23 mouse cellular contexts compared by ENCODE assay signal in the genomic region with DNA sequence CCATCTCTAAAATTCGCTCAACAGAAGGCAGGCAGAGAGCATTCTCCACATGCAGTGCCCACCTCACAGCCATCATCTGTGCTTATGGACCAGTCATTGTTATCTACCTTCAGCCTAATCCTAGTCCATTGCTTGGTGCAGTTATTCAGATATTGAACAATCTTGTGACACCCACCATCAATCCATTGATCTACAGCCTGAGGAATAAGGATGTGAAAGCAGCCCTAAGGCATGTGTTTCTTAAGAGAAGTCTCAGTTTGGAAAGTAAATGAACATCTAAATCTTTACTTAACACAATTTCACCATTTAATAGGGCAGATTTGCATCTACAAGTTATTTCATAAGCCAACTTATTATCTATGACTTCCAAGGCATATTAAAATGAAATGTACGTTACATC. TPM values are rescaled to one million over a fixed set of nuclear protein-coding genes. Genes with fewer than 3 reads are reported as not detected.
DNase-seq lines count a peak whose midpoint lies in the region; ATAC-seq lines count a peak whose summit lies in the region.
"Had no signal": no experiment of that assay in that cellular context is flagged by ENCODE, and none has a peak within 500 bp of the region (broad histone marks: within the 10 kb centered on the region; RNA-seq: fewer than 3 reads in every experiment).

No protein-coding gene starts in this region.

- DNase-seq in right cerebral cortex, postnatal 36 days (ENCODE audit: low spot score in 2 of 2): no peak
- DNase-seq in adrenal gland, postnatal 36 days: no peak
- DNase-seq: adrenal gland, adult 2 months; adrenal gland, adult 8-10 months; adrenal gland, postnatal 10 days; adrenal gland, postnatal 14 days; adrenal gland, postnatal 25 days; B cell, adult 2 months; cerebellum, adult 11 months; cerebellum, adult 11-12 months; cerebellum, adult 18-20 months; cerebellum, adult 2 months had no signal

- ATAC-seq in granulocyte monocyte progenitor cell, adult 5-6 weeks (replicated peaks; ENCODE audit: poor library complexity, severe bottlenecking): peak; percentile 58; the same call in 1 of the 2 replicates
- ATAC-seq in megakaryocyte, adult 5-6 weeks (ENCODE audit: poor library complexity, severe bottlenecking): peak; percentile 62; the same call in 1 of the 2 replicates
- ATAC-seq: activated CD4-positive, CD25-positive, alpha-beta regulatory T cell, adult 4 months; CD4-positive, CD25-positive, alpha-beta regulatory T cell, adult 4 months; Patski had no signal

RNA-seq across cellular contexts. Expression of gene Olfr963, which starts 2.7 kb away (rescaled TPM):
- not detected in 2 replicates for total RNA-seq in granulocyte monocyte progenitor cell, adult 5-6 weeks (2014; fragmentation: Nextera tagmentation)
- not detected in 2 replicates for total RNA-seq in granulocyte monocyte progenitor cell, adult 5-6 weeks (2017)
- total RNA-seq in megakaryocyte, adult 5-6 weeks (2015): not detected in 2 replicates
- not detected in 2 replicates for total RNA-seq in megakaryocyte, adult 5-6 weeks (2017)
- not detected for total RNA-seq in adrenal gland, postnatal 36 days (2021)
- total RNA-seq: adrenal gland, adult 18-20 months; adrenal gland, adult 2 months; adrenal gland, adult 8-10 months; adrenal gland, postnatal 10 days; adrenal gland, postnatal 14 days; adrenal gland, postnatal 25 days; adrenal gland, postnatal 4 days; CH12.LX; ES-E14; G1E; MEL had no signal

RNA-seq across cellular contexts. Expression of gene Olfr961, which starts 24.8 kb away (rescaled TPM):
- total RNA-seq in granulocyte monocyte progenitor cell, adult 5-6 weeks (2014; fragmentation: Nextera tagmentation): not detected in 2 replicates
- not detected in 2 replicates for total RNA-seq in granulocyte monocyte progenitor cell, adult 5-6 weeks (2017)
- total RNA-seq in megakaryocyte, adult 5-6 weeks (2015): 0.13 TPM in 1 of 2 replicates, not detected in the other
- not detected in 2 replicates for total RNA-seq in megakaryocyte, adult 5-6 weeks (2017)
- not detected for total RNA-seq in adrenal gland, postnatal 36 days (2021)
- total RNA-seq: adrenal gland, adult 18-20 months; adrenal gland, adult 2 months; adrenal gland, adult 8-10 months; adrenal gland, postnatal 10 days; adrenal gland, postnatal 14 days; adrenal gland, postnatal 25 days; adrenal gland, postnatal 4 days; CH12.LX; ES-E14; MEL had no signal

RNA-seq across cellular contexts. Expression of gene Olfr149, which starts 37.2 kb away (rescaled TPM):
- not detected in 2 replicates for total RNA-seq in granulocyte monocyte progenitor cell, adult 5-6 weeks (2014; fragmentation: Nextera tagmentation)
- total RNA-seq in granulocyte monocyte progenitor cell, adult 5-6 weeks (2017): not detected in 2 replicates
- not detected in 2 replicates for total RNA-seq in megakaryocyte, adult 5-6 weeks (2015)
- not detected in 2 replicates for total RNA-seq in megakaryocyte, adult 5-6 weeks (2017)
- total RNA-seq in adrenal gland, postnatal 36 days (2021): not detected
- total RNA-seq: adrenal gland, adult 18-20 months; adrenal gland, adult 2 months; adrenal gland, adult 8-10 months; adrenal gland, postnatal 10 days; adrenal gland, postnatal 14 days; adrenal gland, postnatal 25 days; adrenal gland, postnatal 4 days; CH12.LX; ES-E14; G1E; MEL had no signal

RNA-seq across cellular contexts. Expression of gene Olfr965, which starts 41.4 kb away (rescaled TPM):
- total RNA-seq in granulocyte monocyte progenitor cell, adult 5-6 weeks (2014; fragmentation: Nextera tagmentation): not detected in 2 replicates
- total RNA-seq in granulocyte monocyte progenitor cell, adult 5-6 weeks (2017): not detected in 2 replicates
- total RNA-seq in megakaryocyte, adult 5-6 weeks (2015): not detected in 2 replicates
- 1.5 TPM in 1 of 2 replicates, not detected in the other for total RNA-seq in megakaryocyte, adult 5-6 weeks (2017)
- not detected for total RNA-seq in adrenal gland, postnatal 36 days (2021)
- total RNA-seq: adrenal gland, adult 18-20 months; adrenal gland, adult 2 months; adrenal gland, adult 8-10 months; adrenal gland, postnatal 10 days; adrenal gland, postnatal 14 days; adrenal gland, postnatal 25 days; adrenal gland, postnatal 4 days; CH12.LX; ES-E14; G1E; MEL had no signal

RNA-seq across cellular contexts. Expression of gene Olfr960, which starts 48.5 kb away (rescaled TPM):
- total RNA-seq in granulocyte monocyte progenitor cell, adult 5-6 weeks (2014; fragmentation: Nextera tagmentation): not detected in 2 replicates
- total RNA-seq in granulocyte monocyte progenitor cell, adult 5-6 weeks (2017): not detected in 2 replicates
- not detected in 2 replicates for total RNA-seq in megakaryocyte, adult 5-6 weeks (2015)
- not detected in 2 replicates for total RNA-seq in megakaryocyte, adult 5-6 weeks (2017)
- total RNA-seq in adrenal gland, postnatal 36 days (2021): not detected
- total RNA-seq: adrenal gland, adult 18-20 months; adrenal gland, adult 2 months; adrenal gland, adult 8-10 months; adrenal gland, postnatal 10 days; adrenal gland, postnatal 14 days; adrenal gland, postnatal 25 days; adrenal gland, postnatal 4 days; CH12.LX; ES-E14; MEL had no signal
